Mouse (Mus musculus) CH12.LX (cell line): ENCODE measurements around the gene Lamp1.

Source experiments
- CTCF ChIP-seq, 2 experiments: IDR thresholded peaks in 1 of 2; conservative IDR thresholded peaks in 1 of 2; 2 replicates each; pipeline ENCODE4 v1.5.1; 2011 to 2012; ENCODE audit warnings: low read depth in 2 of 2, low read length in 2 of 2, improper control_type of control experiment in 1 of 2, inconsistent platforms in 1 of 2, mild to moderate bottlenecking in 1 of 2, moderate library complexity in 1 of 2
- MXI1 ChIP-seq: IDR thresholded peaks from 2 replicates; pipeline ENCODE4 v1.6.1; 2011; ENCODE audit warnings: mild to moderate bottlenecking, low read depth, low read length, improper control_type of control experiment

- no peak for TF ChIP-seq CTCF (conservative IDR thresholded peaks at IDR 0.05 in 1 of 2, IDR thresholded peaks at IDR 0.05 in 1 of 2; ENCODE audit: low read depth in 2 of 2, low read length in 2 of 2)
- no peak for TF ChIP-seq MXI1
Observed at GRCm38 (mm10) chr8:13188857-13189256, 29.9 kb downstream of the Lamp1 start.
